Mouse (Mus musculus): ENCODE measurements around the gene Crcp.

Crcp gene

GRCm38 (mm10) chr5:130097837-130098236 is 68.7 kb downstream of the Crcp start:
- no peak for DNase-seq

GRCm38 (mm10) chr5:130101724-130102123 is 72.6 kb downstream of the Crcp start:
- DNase-seq = no peak

DNA sequence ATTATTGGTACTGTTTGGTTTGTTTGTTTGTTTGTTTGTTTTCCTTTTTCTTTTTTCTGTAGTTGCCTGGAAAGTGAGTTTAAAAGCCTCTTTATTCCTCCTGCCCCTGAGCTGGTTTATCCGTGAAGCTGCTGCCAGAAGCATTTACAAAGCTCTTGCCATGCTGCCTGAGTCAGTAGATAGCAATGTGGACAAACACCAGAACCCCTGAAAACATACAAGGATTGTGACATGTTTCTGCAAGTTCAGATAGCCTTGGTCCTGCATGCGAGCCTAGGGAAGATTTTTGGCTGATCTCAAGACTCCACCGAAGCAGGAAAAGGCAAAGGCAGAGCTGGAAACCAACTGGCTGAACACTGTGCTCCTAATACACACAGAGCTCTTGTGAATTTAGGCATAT is 80.3 kb downstream of the Crcp start:
- DNase-seq = no peak

All from kidney, postnatal 36 days (tissue).